Mouse (Mus musculus) B cell, adult 2 months (primary cell): ENCODE measurements at regions not wholly inside any gene's neighbourhood (a gene's known extent, or its start where the extent isn't known, plus 50 kb on each side); places are given as distances from the start of the nearest gene placed in this dataset.

ENCODE experiments used
- DNase-seq, 2 experiments: peaks; one replicate each; pipeline ENCODE4 v3.0.0; 2022

- DNase-seq: no peak
Observed at GRCm38 (mm10) chr2:117731253-117731652, 380.4 kb upstream of the Thbs1 start.

GRCm38 (mm10) chr2:117742413-117742812, 369.3 kb upstream of the Thbs1 start:
- no peak for DNase-seq

- DNase-seq: no peak
Observed at GRCm38 (mm10) chr2:117743901-117744300, 367.8 kb upstream of the Thbs1 start.

- DNase-seq: no peak
Observed at GRCm38 (mm10) chr2:117745767-117746166, 365.9 kb upstream of the Thbs1 start.

GRCm38 (mm10) chr2:117747136-117747535, 364.5 kb upstream of the Thbs1 start:
- DNase-seq: no peak

GRCm38 (mm10) chr2:117748892-117749291, 362.8 kb upstream of the Thbs1 start:
- no peak for DNase-seq

GRCm38 (mm10) chr2:117759491-117760013, 352.1 kb upstream of the Thbs1 start:
- DNase-seq: no peak

GRCm38 (mm10) chr2:117763631-117764030, 348.0 kb upstream of the Thbs1 start:
- no peak for DNase-seq

GRCm38 (mm10) chr2:117765572-117765971, 346.1 kb upstream of the Thbs1 start:
- no peak for DNase-seq

GRCm38 (mm10) chr2:117766450-117766849, 345.2 kb upstream of the Thbs1 start:
- no peak for DNase-seq

- DNase-seq: no peak
Observed at GRCm38 (mm10) chr2:117769402-117770114, 342.1 kb upstream of the Thbs1 start.

- no peak for DNase-seq
Observed at GRCm38 (mm10) chr2:117770115-117770485, 341.6 kb upstream of the Thbs1 start.

- DNase-seq: no peak
Observed at GRCm38 (mm10) chr2:117780287-117780686, 331.4 kb upstream of the Thbs1 start.

GRCm38 (mm10) chr2:117780816-117781215, 330.9 kb upstream of the Thbs1 start:
- no peak for DNase-seq

- DNase-seq: peak; percentile 7 to 24
Observed at GRCm38 (mm10) chr2:117787321-117787720, 324.4 kb upstream of the Thbs1 start.

GRCm38 (mm10) chr2:117794285-117794684, 317.4 kb upstream of the Thbs1 start:
- DNase-seq: no peak

- DNase-seq: no peak
Observed at GRCm38 (mm10) chr2:117801946-117802600, 309.6 kb upstream of the Thbs1 start.

GRCm38 (mm10) chr2:117802686-117803085, 309.0 kb upstream of the Thbs1 start:
- DNase-seq: no peak

GRCm38 (mm10) chr2:117804686-117805085, 307.0 kb upstream of the Thbs1 start:
- DNase-seq: no peak

GRCm38 (mm10) chr2:117807121-117807520, 304.6 kb upstream of the Thbs1 start:
- no peak for DNase-seq

- DNase-seq: no peak
Observed at GRCm38 (mm10) chr2:117811506-117811905, 300.2 kb upstream of the Thbs1 start.

GRCm38 (mm10) chr2:117811931-117812330, 299.7 kb upstream of the Thbs1 start:
- no peak for DNase-seq

GRCm38 (mm10) chr2:117819701-117820225, 291.9 kb upstream of the Thbs1 start:
- no peak for DNase-seq

- no peak for DNase-seq
Observed at GRCm38 (mm10) chr2:117820708-117821107, 291.0 kb upstream of the Thbs1 start.
